Mouse (Mus musculus): ENCODE measurements at regions not wholly inside any gene's neighbourhood (a gene's known extent, or its start where the extent isn't known, plus 50 kb on each side); places are given as distances from the start of the nearest gene placed in this dataset.

DNA sequence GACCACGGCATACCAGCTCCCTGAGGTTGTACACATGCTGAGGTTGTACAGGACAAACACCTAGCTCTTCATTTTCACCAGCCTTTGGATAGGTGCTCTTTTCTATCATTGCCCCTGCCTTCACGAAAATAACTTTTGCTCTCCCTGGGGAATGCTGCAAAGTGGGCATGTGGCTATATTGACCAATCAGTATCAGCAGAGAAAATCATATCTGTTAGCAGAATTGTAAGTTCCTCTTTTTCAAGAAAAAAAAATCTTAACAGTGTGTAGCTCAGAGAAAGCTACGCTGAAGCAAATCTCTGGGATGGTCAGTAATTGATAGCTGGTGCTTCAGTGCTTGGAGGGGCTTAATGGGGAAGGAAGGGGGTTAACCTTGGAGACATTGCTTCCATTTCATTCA is 319.6 kb upstream of the 5930422O12Rik start:
- no peak for DNase-seq (ENCODE audit: low spot score)

DNA sequence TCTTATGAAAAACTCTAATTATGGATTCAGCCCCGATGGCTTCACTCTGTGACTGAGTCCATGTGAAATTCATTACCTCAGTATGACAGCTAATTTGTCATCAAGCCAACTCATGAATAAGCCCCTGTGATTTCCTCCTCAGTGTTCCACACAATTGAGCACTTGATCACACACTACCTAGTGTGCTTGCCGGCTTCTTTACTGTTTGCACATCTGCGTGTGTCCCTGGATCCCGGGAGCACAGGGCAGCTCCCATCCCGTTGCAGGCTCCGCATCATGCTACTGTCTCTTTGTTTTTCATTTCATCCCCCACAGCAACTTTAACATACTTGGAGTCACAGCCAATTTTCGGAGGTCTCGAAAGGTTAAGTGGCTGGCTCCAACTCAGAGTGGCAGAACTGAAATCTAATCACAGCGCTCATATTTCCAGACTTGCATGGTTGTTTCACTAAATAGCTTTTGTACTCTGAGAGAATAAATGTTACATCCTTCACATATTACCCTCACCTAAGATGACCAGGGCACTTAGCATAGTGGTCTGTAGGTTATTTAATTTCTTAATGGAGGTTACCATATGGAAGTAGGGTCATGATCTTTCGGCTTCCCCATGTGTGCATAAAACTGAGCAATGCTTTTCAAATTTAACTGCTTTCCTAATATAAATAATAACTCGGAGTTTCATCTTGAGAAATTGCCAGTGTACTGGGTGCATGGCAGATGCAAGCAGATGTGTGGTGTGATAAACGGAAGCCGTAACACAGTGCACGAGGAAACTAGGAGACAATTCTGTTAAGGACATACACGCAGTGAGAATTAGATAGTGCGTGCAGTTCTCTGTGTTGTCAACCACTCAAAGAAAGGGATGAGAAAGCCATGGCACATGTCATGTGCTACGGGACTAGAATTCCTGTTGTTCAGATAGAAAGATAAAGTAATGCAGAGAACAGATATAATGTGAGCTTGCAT is 313.0 kb upstream of the 5930422O12Rik start:
- no peak for DNase-seq (ENCODE audit: low spot score)

DNA sequence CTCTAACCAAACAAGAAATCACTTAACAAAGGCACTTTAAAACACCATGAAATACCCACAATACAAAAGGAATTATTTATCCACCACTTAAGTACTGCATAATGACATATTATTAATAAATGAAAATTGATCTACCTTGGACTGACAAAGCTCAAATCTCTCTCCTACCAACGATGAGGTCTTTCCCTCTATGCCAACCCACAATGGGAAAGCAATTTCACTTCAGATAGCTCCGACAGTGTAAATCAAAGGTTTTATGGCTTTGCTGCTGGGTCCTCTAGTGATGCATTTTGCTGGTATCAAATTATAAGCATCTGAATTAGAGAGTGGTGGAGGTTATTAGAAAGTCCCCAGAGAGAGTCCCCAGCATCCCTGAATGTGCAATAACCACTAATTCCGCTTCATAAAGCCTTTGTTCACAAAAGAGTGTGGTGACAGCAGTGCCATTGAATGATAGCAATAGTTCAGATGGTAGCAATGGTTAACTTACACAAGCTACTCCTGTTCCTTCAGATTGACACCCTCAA is 305.4 kb upstream of the 5930422O12Rik start:
- DNase-seq (ENCODE audit: low spot score), result no peak

DNA sequence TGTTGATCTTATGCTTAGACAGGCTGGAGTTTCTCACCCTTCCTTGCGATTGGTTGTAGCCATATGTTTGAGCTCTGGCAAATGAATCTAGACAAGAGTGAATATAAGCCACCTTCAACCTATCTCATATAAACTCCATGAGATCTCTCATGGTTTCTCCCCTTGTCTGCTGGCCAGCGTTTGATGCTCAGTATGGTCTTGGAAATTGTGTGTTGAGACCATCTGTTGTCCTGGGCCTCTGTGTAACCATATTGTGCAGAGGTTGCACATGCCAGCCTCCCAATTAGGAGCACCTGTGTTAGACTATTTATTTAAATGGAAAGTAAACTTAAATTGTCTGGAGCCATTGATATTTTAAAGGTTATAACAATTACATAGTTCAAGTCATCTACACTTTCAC is 301.5 kb upstream of the 5930422O12Rik start:
- DNase-seq (ENCODE audit: low spot score), result no peak

DNA sequence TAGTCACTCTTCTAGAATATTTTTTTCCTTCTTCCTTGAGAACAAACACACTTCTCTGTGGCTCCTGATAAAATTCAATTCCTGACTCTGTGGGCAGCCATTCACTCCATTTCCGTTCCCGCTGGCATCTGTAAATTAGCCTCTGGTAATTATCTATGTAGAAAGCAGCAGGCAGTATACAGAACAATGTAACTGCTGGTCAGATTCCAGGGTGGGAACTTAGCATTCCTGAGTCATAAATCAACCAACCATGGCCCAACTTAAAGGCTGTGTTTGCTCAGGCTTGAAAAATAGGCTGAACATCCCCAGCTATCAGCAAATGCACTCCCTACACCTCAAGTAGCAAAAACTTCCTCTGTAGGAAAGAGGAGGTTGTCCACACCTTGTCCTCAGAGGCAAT is 289.6 kb upstream of the 5930422O12Rik start:
- no peak for DNase-seq (ENCODE audit: low spot score)

DNA sequence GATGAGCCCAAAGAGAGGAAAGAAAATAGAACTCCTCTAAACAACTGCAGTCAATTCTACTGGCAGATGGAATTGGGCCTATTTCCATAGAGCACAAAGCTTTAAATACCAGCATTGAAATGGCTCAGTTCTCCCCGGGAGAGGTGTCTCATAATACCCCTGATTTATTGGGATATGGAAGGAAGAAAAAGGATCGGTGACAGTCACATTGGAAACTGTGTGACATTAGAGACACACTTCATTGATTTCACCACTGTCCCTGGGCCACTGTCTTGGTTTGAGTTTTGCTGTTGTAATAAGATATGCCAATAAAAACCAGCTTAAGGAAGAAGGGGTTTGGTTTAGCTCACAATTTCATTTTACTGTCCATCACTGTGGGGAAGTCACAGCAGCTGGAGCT is 288.7 kb upstream of the 5930422O12Rik start:
- DNase-seq (ENCODE audit: low spot score), result no peak

DNA sequence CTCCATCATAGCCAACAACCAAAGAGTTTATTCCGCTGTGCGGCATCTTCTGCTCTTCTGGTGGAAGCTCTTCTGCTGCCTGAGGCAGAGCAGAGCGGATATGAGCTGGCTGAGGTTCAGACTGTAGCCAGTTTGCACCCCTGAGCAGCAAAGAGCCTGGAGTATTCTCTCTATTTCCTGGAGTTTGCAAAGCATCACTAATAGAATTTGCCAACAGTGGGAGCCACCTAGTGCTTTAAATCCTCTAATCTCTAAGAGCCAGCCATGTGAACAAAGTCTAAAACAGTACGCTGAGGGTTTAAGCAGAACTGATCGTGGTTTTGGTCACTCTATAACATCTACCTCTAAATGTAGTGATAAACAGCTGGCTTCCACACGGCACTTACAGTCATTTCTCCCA is 250.9 kb upstream of the 5930422O12Rik start:
- DNase-seq (ENCODE audit: low spot score), result no peak

DNA sequence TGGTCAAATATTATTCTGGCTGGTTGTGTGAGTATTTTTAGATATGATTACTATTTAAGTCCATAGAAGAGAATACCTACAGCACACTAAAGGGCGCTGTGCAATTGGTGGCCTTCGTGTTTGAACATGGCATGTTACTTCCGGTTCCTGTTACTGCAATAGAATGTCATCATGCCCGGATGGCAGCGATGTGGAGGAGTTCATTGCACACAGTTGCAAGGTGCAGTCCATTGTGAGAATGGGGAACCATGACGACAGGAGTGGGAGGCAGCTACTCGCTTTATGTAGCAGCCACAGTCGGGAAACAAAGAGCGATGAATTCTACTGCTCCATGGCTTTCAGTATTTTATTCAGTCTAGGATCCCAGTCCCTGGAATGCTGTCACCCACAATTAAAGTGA is 245.5 kb upstream of the 5930422O12Rik start:
- DNase-seq (ENCODE audit: low spot score), result no peak
